15 mouse cellular contexts compared by ENCODE assay signal in the genomic region with DNA sequence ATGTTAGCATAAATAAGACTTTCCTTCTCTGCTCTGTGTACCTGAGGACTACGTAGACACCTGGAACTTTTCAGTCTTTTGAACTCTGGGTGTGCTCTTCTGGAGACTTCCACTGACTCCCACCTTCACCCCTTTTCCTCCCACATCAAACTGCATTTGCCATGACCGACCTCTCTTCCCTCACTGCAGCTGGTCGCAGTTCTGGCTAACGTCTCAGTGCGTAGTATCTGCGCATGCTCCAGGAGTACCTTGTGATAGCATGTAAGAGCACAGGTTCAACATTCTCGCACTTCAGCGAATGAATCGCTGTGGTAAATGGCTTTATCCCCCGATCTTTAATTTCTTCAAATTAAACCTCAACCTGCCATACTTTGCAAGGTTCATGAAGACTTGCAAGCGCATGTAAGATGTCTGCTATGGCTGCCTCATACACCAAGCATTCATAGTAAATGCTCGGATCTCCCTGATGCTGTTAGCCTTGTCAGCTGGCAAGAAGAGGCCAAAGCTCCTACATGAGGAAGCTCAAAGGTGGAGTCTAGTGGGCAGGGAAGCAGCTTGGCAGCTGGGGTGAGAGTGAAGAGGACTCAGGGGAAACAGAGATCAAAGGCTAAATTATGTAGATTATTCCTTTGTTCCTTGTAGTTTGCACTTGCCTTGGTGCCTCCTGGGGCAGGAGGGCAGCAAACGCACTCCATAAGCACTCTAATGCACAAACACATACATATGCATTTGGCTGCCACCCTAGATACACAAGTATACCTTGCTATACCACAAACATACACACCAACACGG. TPM values are rescaled to one million over a fixed set of nuclear protein-coding genes. Genes with fewer than 3 reads are reported as not detected.
DNase-seq lines count a peak whose midpoint lies in the region; ATAC-seq lines count a peak whose summit lies in the region.
"Had no signal": no experiment of that assay in that cellular context is flagged by ENCODE, and none has a peak within 500 bp of the region (broad histone marks: within the 10 kb centered on the region; RNA-seq: fewer than 3 reads in every experiment).

No protein-coding gene starts in this region.

- DNase-seq in CD4-positive, CD25-positive, alpha-beta regulatory T cell, adult 2 months (ENCODE audit: low read depth, low spot score): peak; percentile 22
- peak; percentile 45 for DNase-seq in kidney, postnatal 14 days
- DNase-seq in kidney, adult 18-20 months: no peak
- DNase-seq in midbrain, embryonic 11.5 days (ENCODE audit: low spot score, missing footprints): no peak
- peak; percentile 51 for DNase-seq in thymus, postnatal 14 days
- DNase-seq in layer of hippocampus, adult 9-11 months: no peak
- DNase-seq in frontal cortex, postnatal 36 days (ENCODE audit: low spot score in 2 of 2): no peak
- DNase-seq: cerebellum, adult 18-20 months; heart, postnatal 36 days; left cerebral cortex, postnatal 4 days; liver, embryonic 13.5 days; spleen, adult 18-20 months had no signal

- H3K4me2 ChIP-seq in midbrain, embryonic 11.5 days: no peak overlapping the region
- H3K4me2 ChIP-seq: liver, embryonic 13.5 days had no signal

- H3K9ac ChIP-seq in midbrain, embryonic 11.5 days (ENCODE audit: low read length): no peak overlapping the region
- H3K9ac ChIP-seq: liver, embryonic 13.5 days had no signal

- ATAC-seq in CD4-positive, CD25-positive, alpha-beta regulatory T cell, adult 4 months: no peak
- peak; percentile 40; the same call in 1 of the 2 replicates for ATAC-seq in midbrain, embryonic 11.5 days (ENCODE audit: low FRiP score)
- ATAC-seq: lung, postnatal 0 days; Patski had no signal

- H3K36me3 ChIP-seq in midbrain, embryonic 11.5 days (ENCODE audit: control insufficient read depth, insufficient read depth, low read length): no peaks in the 10 kb centered on the region
- H3K36me3 ChIP-seq: liver, embryonic 13.5 days had no signal

- no peaks in the 10 kb centered on the region for H3K9me3 ChIP-seq in midbrain, embryonic 11.5 days (ENCODE audit: control insufficient read depth, low read length)
- H3K9me3 ChIP-seq: liver, embryonic 13.5 days had no signal

- peaks cover 3% of the 10 kb centered on the region; the same call in 1 of the 2 replicates for H3K4me1 ChIP-seq in midbrain, embryonic 11.5 days (ENCODE audit: control insufficient read depth, insufficient read depth, low read length)
- H3K4me1 ChIP-seq: liver, embryonic 13.5 days had no signal

- no peaks in the 10 kb centered on the region for H3K27me3 ChIP-seq in midbrain, embryonic 11.5 days (ENCODE audit: control insufficient read depth, insufficient read depth, low read length)
- H3K27me3 ChIP-seq: liver, embryonic 13.5 days had no signal

- H3K27ac ChIP-seq in midbrain, embryonic 11.5 days (ENCODE audit: low read depth, low read length): peak overlapping the region; percentile 32
- H3K27ac ChIP-seq: liver, embryonic 13.5 days had no signal

- 86% methylated on average over 14 of the region's 14 CpGs for WGBS in midbrain, embryonic 11.5 days

- H3K4me3 ChIP-seq in midbrain, embryonic 11.5 days (ENCODE audit: low read depth, low read length): no peak overlapping the region
- H3K4me3 ChIP-seq: liver, embryonic 13.5 days had no signal

RNA-seq across cellular contexts. Expression of gene Strbp, which starts 19.2 kb away (rescaled TPM):
- 1 to 10 TPM; 7.6 to 8.3 TPM for polyA plus RNA-seq in CD4-positive, CD25-positive, alpha-beta regulatory T cell, adult 4 months (2017; shearing (Covaris generic))
- 105 TPM in 2 replicates for polyA plus RNA-seq in midbrain, embryonic 11.5 days (2014; fragmentation: Nextera tagmentation; extraction: Ambion mirVana)

RNA-seq across cellular contexts. Expression of gene Crb2, which starts 53.2 kb away (rescaled TPM):
- under 1 TPM in 1 of 2 experiments, not detected in 1; 0.28 TPM for polyA plus RNA-seq in CD4-positive, CD25-positive, alpha-beta regulatory T cell, adult 4 months (2017; shearing (Covaris generic))
- polyA plus RNA-seq in midbrain, embryonic 11.5 days (2014; fragmentation: Nextera tagmentation; extraction: Ambion mirVana): 10.9 and 14.6 TPM in 2 replicates

Comparison
In these comparisons a context has a peak if more than half of its experiments do, and no peak if none do; other contexts are left out.
1. DNase-seq: peak in CD4-positive, CD25-positive, alpha-beta regulatory T cell, adult 2 months (single experiment), kidney, postnatal 14 days (single experiment) and thymus, postnatal 14 days (single experiment); none in kidney, adult 18-20 months (single experiment), midbrain, embryonic 11.5 days (single experiment), layer of hippocampus, adult 9-11 months (single experiment) and frontal cortex, postnatal 36 days (0 of 2).
2. RNA of gene Strbp, which starts 19.2 kb away (polyA plus RNA-seq): 105 TPM in midbrain, embryonic 11.5 days; 7.6 to 8.3 TPM in CD4-positive, CD25-positive, alpha-beta regulatory T cell, adult 4 months; every median in the first group is over 10 times any median in the second.